Mouse (Mus musculus) T-cell, adult 66 days (primary cell): Measurements from ENCODE around the gene Cxcl17. TPM values are rescaled to one million over a fixed set of nuclear protein-coding genes. Genes with fewer than 3 reads are reported as not detected.

ENCODE experiments used
- total RNA-seq, 2 experiments: library from RNA; stranded (reverse); gene quantifications; 3 replicates in 1 of 2; 4 replicates in 1 of 2; pipeline ENCODE4 v1.2.4; 2023

Cxcl17 gene
- not detected for total RNA-seq

DNA sequence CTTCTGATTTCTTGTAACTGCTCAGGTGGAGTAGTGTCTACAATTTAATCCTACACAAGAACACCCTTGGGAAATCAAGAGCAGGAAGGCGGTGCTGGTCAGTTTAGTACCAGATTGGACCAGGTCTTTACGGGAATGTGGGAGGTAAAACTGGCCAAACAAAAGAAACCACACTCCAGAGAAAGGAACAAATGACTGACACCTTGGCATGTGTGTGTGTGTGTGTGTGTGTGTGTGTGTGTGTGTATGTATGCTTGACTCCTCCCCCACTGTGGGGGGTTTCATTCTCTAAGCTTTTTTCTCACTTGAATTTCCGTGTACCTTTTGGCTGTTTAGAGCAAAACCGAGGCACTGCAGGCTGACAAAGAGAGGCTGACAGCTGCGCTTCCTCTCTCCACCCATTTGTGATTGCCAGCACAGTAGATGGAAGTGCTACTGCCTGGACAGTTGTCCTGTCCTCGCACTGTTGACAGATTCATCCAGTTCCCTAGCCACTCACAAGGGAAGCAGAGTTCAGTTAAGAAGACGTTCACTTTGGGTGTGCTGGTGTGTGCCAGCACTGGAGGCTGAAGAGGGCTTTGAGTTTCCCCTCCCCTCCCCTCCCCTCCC lies at the start of gene Cxcl17:
Gene Cxcl17, minus strand, starts transcription at position 54 of the 609 bp plus-strand sequence.

DNA sequence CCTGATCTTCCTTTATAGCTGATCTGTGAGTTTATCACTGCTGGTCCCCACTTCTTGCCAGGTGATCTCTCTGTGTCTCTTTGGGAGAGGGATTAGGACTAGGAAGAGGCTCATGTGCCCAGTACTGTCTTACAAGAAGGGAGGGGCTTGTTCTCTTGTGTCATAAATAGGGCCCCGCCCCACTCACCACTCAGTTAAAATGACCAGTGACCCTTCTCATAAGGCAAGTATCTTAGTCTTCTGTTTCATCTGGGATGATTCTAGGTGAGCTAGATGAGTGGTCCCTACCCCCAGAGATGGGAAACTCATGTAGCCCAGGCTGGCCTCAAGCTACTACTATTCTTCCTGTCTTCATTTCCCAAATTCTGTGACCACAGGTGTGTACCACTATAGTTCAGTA lies 14.1 kb downstream of the Cxcl17 start, which contains the start of gene Lipe:
Gene Lipe, minus strand, starts transcription at position 101 of the 400 bp plus-strand sequence.

DNA sequence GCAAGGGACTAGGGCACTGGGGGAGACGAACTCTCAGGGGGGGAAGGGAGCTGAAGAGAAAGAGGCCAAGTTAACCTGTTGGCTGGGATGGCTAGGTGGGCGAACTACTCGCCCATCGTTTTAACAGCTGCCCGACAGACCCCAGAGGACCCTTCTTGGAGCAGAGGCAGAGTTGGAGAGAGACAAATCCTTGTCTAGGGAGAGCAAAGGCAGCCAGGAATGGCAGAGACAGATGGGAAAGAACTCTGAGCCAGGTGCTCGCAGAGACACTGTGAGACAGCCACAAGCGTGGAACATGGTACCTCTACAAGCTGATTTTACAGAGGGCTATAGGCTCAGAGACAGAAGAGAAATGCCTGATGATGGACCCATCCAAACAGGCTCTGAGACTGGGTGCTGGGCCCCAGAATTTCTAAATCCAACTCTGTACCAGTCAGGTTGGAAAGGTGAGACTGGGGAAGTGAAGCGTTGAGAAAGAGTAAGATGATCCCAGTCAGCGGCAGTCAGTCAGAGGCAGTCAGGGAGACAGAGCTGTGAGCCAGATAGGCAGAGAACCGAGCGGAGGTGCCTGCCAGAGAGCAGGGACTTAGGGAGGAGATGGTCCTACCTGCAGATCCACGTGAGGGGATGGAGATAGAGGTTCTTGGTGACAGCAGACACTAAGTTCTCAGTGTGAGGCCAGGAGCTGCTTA lies 43.5 kb downstream of the Cxcl17 start, which contains the start of gene Cnfn:
Gene Cnfn, minus strand, starts transcription at position 667 of the 692 bp plus-strand sequence.

Other genes starting within 250 kb of the Cxcl17 start
- gene Pou2f2, start 233.2 kb downstream of the Cxcl17 start, total RNA-seq = 10 to 100 TPM; 21.2 to 24.0 TPM
- gene Dedd2, start 192.3 kb downstream of the Cxcl17 start, total RNA-seq = 10 to 100 TPM; 84.8 to 98.4 TPM
- gene Zfp526, start 191.5 kb downstream of the Cxcl17 start, total RNA-seq = 10 to 100 TPM; 21.4 to 23.0 TPM
- gene Gsk3a, start 175.0 kb downstream of the Cxcl17 start, total RNA-seq = 10 to 100 TPM; 89.3 to 97.2 TPM
- gene Erf, start 162.1 kb downstream of the Cxcl17 start, total RNA-seq = 10 to 100 TPM; 31.8 to 35.1 TPM
- gene Cic, start 145.2 kb downstream of the Cxcl17 start, total RNA-seq = 100 to 1,000 TPM; 327 to 328 TPM
- 10 to 100 TPM; 13.4 to 13.5 TPM for gene Pafah1b3, start 114.9 kb downstream of the Cxcl17 start, total RNA-seq
- gene Prr19, start 111.5 kb downstream of the Cxcl17 start, total RNA-seq = not detected
- not detected for gene Tmem145, start 106.8 kb downstream of the Cxcl17 start, total RNA-seq
- gene Megf8, start 95.7 kb downstream of the Cxcl17 start, total RNA-seq = 1 to 10 TPM; 1.3 to 1.4 TPM
- gene Cnfn, start 43.2 kb downstream of the Cxcl17 start, total RNA-seq = not detected
- gene Lipe, start 14.2 kb downstream of the Cxcl17 start, total RNA-seq = 10 to 100 TPM; 10.7 to 14.0 TPM
- gene Ceacam1, start 64.7 kb upstream of the Cxcl17 start, total RNA-seq = under 1 TPM; 0.96 to 0.98 TPM
- gene Ceacam2, start 127.0 kb upstream of the Cxcl17 start, total RNA-seq = not detected
- gene Erich4, start 203.0 kb upstream of the Cxcl17 start, total RNA-seq = under 1 TPM in 1 of 2 experiments, not detected in 1; 0.65 TPM
- gene Dmac2, start 206.5 kb upstream of the Cxcl17 start, total RNA-seq = 10 to 100 TPM; 61.9 to 63.2 TPM
- 1 to 10 TPM in 1 of 2 experiments, under 1 TPM in 1; 0.86 to 1.0 TPM for gene B3gnt8, start 213.8 kb upstream of the Cxcl17 start, total RNA-seq
- gene Bckdha, start 246.1 kb upstream of the Cxcl17 start, total RNA-seq = 10 to 100 TPM; 23.2 to 24.9 TPM
- gene Exosc5, start 246.3 kb upstream of the Cxcl17 start, total RNA-seq = 10 to 100 TPM; 61.8 to 67.1 TPM